Mouse (Mus musculus) CH12.LX (cell line): ENCODE data around the gene Sar1a.

Experiments
- CTCF ChIP-seq, 2 experiments: IDR thresholded peaks in 1 of 2; conservative IDR thresholded peaks in 1 of 2; 2 replicates each; pipeline ENCODE4 v1.5.1; 2011 to 2012; ENCODE audit warnings: low read depth in 2 of 2, low read length in 2 of 2, improper control_type of control experiment in 1 of 2, inconsistent platforms in 1 of 2, mild to moderate bottlenecking in 1 of 2, moderate library complexity in 1 of 2
- EP300 ChIP-seq: IDR thresholded peaks from 2 replicates; pipeline ENCODE4 v1.6.1; 2011; ENCODE audit warnings: low read length, improper control_type of control experiment
- IRF4 ChIP-seq: IDR thresholded peaks from 2 replicates; pipeline ENCODE4 v1.6.1; 2014; ENCODE audit warnings: low read depth, mild to moderate bottlenecking, inconsistent platforms, low read length, improper control_type of control experiment
- KAT2A ChIP-seq: IDR thresholded peaks from 2 replicates; pipeline ENCODE4 v1.6.1; 2012; ENCODE audit warnings: low read length, improper control_type of control experiment, inconsistent platforms; ENCODE audit not compliant: insufficient replicate concordance
- MYC ChIP-seq: IDR thresholded peaks from 2 replicates; pipeline ENCODE4 v1.6.1; 2011; ENCODE audit warnings: low read depth, mild to moderate bottlenecking, improper control_type of control experiment, low read length
- POLR2A ChIP-seq: IDR thresholded peaks from 2 replicates; pipeline ENCODE4 v1.6.1; 2011; ENCODE audit warnings: low read depth, mild to moderate bottlenecking, improper control_type of control experiment, low read length
- USF1 ChIP-seq: IDR thresholded peaks from 2 replicates; pipeline ENCODE4 v1.6.1; 2014; ENCODE audit warnings: low read depth, mild to moderate bottlenecking, inconsistent platforms, low read length, improper control_type of control experiment
- USF2 ChIP-seq: conservative IDR thresholded peaks from 2 replicates; pipeline ENCODE4 v1.6.1; 2011; ENCODE audit warnings: low read depth, low read length, improper control_type of control experiment

GRCm38 (mm10) chr10:61741873-61742272 lies 61.8 kb downstream of the Sar1a start:
- TF ChIP-seq IRF4 (no peak), CTCF (conservative IDR thresholded peaks at IDR 0.05 in 1 of 2, IDR thresholded peaks at IDR 0.05 in 1 of 2; ENCODE audit: low read depth in 2 of 2, low read length in 2 of 2) (peak in 1 of 2 experiments; percentile 24; a peak in 2 of 4 replicates), USF1 (no peak), POLR2A (no peak), USF2 (no peak), EP300 (no peak), KAT2A (no peak), MYC (no peak)
